Mouse (Mus musculus): ENCODE data around the gene Ybx2.

Ybx2 gene

DNA sequence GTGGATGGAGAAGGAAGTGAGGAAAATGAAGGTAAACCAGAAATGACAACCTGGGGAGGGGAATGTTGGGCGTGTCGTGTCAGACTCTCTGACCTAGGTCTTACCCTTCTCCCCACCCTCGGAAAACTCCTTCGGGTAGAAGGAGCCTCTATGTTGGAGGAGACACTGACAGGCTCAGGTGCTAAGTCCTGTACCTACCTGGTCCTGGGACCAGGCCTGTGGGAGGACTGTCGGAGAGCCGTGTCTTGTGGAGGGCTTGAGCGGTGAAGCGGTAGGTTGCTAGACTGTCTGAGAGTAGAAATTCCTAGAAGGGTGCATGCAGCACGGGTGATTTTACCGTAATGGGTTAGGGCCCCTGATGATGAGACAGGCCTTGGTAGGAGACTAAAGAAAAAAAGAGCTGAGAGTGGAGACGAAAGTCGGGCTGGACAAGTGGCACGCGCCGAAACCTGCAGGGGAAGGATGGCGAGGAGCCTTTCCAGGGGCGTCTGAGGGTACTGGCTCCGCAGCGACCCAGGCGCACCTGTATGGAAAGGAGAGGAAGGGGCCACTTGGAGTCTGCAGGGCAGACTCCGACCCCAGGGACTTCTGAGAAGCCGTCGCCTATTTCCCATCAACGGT is 29.2 kb downstream of the Ybx2 start, which contains the start of gene Cldn7:
Gene Cldn7, plus strand, starts transcription at position 130 of the 621 bp plus-strand sequence.
- DNase-seq (ENCODE audit: low spot score): no peak

GRCm38 (mm10) chr11:69965271-69966005 is 29.8 kb downstream of the Ybx2 start:
- DNase-seq (ENCODE audit: low spot score): peak; percentile 49

DNA sequence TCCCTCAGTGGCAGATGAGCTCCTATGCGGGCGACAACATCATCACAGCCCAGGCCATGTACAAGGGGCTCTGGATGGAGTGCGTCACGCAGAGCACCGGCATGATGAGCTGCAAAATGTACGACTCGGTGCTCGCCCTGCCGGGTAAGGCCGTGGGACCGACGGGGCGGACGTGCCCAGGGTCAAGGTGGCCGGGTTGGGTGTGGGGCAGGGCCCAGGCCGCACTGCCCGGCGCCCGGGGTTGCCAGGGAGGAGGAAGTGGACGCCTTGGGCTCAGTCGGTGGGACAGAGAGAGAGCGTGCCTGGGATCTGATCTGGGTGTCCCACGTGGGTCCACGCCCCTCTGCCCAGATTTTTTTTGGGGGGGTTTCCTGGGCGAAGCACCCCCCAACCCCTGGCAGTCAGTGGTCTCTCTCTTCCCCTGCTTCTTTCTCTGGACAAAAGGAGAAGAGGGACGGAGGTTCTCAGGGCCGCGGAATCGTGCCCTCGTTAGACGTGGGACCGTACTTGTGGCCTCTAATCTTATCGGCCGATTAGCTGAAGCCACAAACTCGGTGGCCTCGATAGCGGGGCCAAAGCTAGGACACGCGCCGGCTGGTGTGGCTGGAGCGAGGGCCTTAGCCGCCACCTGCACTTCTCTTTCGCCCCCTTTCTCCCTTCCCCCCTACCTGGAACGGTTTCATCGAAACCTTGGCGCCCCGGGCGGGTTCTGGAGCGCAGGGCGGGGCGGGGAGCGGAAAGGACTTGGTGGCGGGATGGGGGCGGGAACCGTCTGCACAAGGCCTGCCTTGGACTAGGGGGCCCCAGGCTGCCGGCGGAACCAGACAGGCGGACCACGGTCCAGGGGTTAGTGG is 30.6 kb downstream of the Ybx2 start:
- peak; percentile 78 for DNase-seq (ENCODE audit: low spot score)

DNA sequence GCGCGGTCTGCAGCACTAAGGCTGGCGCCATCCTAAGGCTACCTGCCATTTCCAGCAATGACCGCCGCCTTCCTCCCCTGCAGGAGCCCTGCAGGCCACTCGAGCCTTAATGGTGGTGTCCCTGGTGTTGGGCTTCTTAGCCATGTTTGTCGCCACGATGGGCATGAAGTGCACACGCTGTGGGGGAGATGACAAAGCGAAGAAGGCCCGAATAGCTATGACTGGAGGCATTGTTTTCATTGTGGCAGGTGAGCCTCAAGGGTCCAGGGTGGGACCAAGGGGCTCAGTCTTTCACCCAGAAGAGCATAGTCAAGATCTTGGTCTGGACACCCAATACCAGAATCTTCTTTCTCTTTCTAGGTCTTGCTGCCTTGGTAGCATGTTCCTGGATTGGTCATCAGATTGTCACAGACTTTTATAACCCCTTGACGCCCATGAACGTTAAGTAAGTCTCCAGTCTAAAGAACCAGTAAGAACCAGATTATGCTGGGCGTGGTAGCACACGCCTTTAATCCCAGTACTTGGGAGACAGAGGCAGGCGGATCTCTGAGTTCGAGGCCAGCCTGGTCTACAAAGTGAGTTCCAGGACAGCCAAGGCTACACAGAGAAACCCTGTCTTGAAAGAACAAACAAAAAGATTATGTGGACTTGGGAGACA is 31.4 kb downstream of the Ybx2 start:
- DNase-seq (ENCODE audit: low spot score): no peak

GRCm38 (mm10) chr11:69968793-69969192 is 33.2 kb downstream of the Ybx2 start:
- no peak for DNase-seq (ENCODE audit: low spot score)

- no peak for DNase-seq (ENCODE audit: low spot score)
Observed at GRCm38 (mm10) chr11:69970222-69970621, 34.6 kb downstream of the Ybx2 start.

DNA sequence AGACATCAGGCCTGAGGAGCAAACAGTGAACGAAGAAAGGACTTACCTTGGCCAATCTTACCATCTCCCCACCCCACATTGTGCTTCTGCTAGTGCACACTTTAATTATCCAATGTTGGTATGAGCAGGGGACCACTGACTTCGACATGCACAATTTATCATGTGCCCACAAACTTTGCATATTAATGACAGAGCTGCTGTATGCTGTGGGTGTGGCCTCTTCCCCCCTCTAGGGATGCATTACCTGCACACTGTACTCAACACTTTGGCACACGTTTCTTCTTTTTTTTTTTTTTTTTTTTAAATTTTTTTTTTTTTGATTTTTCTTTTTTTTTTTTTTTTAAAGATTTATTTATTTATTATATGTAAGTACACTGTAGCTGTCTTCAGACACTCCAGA is 35.2 kb downstream of the Ybx2 start:
- DNase-seq (ENCODE audit: low spot score): no peak

- DNase-seq (ENCODE audit: low spot score): no peak
Observed at GRCm38 (mm10) chr11:69974907-69975306, 39.3 kb downstream of the Ybx2 start.

DNA sequence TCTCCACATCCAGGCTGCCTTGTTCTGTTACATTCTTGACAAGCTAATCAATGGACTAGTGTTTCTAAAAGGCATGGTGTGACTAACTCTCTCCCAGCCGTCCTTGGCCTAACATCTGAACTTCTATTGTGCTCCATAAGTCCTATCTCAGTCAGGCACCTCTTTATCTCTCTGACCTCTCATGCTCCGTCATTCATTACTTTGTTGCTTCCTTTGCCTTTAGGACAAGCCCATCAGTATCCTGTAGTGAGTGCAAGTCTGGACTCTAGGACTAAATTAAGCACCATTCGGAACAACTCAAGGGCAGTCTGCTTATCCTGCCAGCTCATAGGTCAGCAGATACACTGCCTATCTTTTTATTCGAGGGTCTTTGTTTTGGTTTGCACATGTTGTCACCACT is 40.7 kb downstream of the Ybx2 start:
- no peak for DNase-seq (ENCODE audit: low spot score)

GRCm38 (mm10) chr11:69979827-69980195 is 44.2 kb downstream of the Ybx2 start:
- no peak for DNase-seq (ENCODE audit: low spot score)

DNA sequence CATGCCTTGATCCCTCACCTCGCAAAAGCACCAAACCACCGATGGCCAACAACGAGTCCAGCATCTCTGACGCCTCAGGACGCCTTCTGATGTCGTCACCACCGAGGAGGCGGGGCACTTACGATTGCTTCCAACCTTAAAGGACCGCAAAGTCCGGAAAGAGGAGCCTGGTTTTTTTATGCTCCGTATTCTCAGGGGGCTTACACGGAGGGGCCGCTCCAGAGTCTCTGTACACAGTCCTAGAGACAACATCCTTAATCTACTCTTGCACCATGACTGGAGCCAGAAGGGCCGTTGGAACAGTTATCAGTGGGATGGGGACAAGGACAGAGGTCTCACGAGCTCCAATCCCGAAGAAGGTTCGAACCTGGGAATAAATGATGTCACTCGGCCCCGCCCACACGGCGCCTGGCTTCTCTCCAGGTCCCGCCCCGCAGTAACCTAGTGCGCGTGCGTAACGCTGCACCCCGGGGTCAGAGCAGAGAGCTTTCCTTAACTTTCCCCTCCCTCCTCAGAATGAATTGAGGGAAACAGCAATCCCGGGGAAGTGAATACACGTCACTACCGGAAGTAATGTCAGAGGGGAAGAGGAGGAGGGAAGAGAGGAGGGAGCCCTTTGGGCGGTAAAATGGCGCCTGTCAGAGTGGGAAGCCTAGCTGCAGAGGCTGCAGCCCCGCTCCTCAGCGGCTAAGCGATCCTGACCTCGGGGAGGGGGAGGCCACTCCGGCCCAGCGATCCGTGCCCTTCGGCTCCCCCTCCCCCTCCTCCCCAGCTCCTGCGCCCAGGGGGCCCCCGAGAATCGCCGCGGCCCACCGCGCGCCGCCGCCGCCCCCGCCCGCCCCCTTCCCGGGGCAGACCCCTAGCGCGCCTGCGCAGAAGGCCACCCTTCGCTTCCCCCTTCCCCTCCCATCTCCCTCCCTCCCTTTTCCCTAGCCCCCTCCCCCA is 44.9 kb downstream of the Ybx2 start:
- DNase-seq (ENCODE audit: low spot score): peak; percentile 99

- DNase-seq (ENCODE audit: low spot score): peak; percentile 59
Observed at GRCm38 (mm10) chr11:69981141-69981762, 45.7 kb downstream of the Ybx2 start, which contains the start of gene Ctdnep1. Ctdnep1 (plus strand) TSS chr11:69981156.

- DNase-seq (ENCODE audit: low spot score): no peak
Observed at GRCm38 (mm10) chr11:69982225-69982624, 46.6 kb downstream of the Ybx2 start, which contains the start of gene Elp5. Elp5 (minus strand) TSS chr11:69982517.

DNA sequence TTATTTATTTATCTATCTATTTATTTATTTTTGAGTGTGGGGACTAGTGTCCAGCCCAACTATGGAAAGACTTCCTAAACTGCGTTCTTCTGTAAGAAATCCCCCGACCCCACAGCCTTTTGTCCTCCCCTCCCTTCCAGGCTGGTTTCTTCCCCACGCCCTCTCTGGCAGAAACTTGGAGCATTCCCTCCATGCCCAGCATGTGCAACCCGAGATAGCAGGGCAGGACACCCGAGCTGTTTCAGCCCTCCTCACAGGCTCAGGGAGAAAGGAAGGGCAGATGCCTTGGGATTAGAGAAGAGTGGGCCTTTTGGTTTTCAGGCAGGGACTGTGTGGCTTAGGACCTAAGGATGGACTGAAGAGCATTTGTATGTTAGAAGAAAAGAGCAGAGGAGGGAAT is 47.3 kb downstream of the Ybx2 start:
- no peak for DNase-seq (ENCODE audit: low spot score)

DNA sequence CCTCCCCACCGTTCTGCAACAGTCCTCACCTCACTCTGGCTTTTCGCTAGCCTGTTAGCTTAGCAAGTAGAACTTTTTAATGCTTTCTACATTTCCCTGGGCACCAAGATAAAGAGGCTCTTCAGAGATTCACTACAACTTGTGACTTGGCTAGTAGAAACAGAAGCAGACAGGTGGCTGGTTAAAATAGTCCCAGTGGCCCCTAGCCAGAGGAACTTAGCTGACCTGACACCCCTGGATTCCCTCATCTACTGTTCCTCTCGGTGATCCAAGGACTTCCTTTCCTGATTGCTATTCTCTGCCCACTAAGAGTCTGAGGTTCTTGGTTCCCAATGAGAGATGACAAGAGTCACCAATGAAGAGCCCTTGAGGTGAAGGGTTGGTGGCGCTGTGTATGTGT is 47.8 kb downstream of the Ybx2 start:
- no peak for DNase-seq (ENCODE audit: low spot score)

DNA sequence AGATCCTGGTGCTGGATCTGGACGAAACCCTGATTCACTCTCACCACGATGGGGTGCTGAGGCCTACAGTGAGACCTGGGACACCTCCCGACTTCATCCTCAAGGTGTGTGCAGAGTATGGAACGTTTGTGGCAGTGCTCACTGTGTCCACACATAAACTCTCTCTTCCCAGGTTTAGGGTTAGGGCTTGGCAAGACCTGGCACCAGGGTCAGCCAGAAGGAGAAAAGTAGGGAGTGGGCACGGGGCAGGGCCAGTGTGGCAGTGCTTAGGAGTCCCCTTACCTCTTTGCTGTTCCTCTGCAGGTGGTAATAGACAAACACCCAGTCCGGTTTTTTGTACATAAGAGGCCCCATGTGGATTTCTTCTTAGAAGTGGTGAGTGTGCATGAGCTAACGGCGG is 48.8 kb downstream of the Ybx2 start:
- DNase-seq (ENCODE audit: low spot score): no peak

- no peak for DNase-seq (ENCODE audit: low spot score)
Observed at GRCm38 (mm10) chr11:69989949-69990348, 54.4 kb downstream of the Ybx2 start.

Data from testis, postnatal 10 days (tissue).